Mouse (Mus musculus) heart, adult 18-20 months (tissue): ENCODE measurements around the gene Gm3486. TPM values are rescaled to one million over a fixed set of nuclear protein-coding genes. Genes with fewer than 3 reads are reported as not detected.
"Not testable (repeated sequence)": the region's sequence is repeated elsewhere in the genome, so short reads cannot be mapped to it uniquely, and the experiment has no call there.

ENCODE experiments used
- DNase-seq, 2 experiments: peaks; one replicate each; pipeline ENCODE4 v3.0.0; 2021 to 2022; ENCODE audit warnings: mixed read lengths in 1 of 2
- long read RNA-seq, 2 experiments: library from polyadenylated mRNA; stranded (forward); transcript quantifications; one replicate each; pipeline ENCODE4 v2.0.0; 2021
- total RNA-seq, 2 experiments: library from RNA; stranded (reverse); gene quantifications; 2 replicates each; pipeline ENCODE4 v1.2.3; 2021

Gene Gm3486
- total RNA-seq = not detected
- long read RNA-seq, experiment 1 = 0 reads
- long read RNA-seq, experiment 2 = 0 reads

GRCm38 (mm10) chr14:41489385-41489784 lies at the start of gene Gm3486:
Gene Gm3486 (minus strand): TSS chr14:41489485.
- DNase-seq = not testable (repeated sequence)

GRCm38 (mm10) chr14:41524695-41525094 lies 35.4 kb upstream of the Gm3486 start:
- DNase-seq = not testable (repeated sequence)

DNA sequence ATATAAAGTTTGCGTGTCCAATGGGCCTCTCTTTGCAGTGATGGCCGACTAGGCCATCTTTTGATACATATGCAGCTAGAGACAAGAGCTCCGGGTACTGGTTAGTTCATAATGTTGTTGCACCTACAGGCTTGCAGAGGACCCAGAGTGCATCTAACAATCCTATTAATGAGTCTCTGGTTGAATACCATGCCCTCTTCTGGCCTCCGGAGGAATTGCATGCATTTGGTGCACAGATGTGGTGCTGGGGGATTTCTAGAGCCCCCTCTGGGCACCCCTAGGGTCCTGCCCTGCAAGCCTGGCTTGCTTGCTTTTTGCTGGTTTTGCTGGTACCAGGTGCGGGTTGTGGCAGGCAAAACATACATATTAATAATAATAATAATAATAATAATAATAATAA lies 31.4 kb upstream of the Gm3486 start:
- DNase-seq = not testable (repeated sequence)

DNA sequence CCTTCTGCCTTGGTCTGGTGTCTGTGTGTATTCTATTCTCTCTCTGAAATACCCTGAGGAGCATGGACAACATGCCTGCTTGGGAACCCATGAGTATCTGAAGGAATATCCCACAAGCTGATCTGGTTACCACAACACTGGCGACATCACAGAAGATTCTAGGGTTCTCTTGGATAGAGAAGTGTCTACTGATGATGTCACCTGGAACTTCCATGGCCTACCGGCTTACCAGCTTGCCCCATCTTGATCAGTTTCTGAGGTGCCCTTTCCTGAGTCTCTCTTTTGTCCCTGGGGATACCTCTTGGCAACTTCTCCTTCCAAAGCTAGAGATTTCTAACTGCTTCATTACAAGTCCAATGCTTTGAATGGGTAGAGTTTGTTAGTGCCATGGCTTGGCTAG lies 35.9 kb downstream of the Gm3486 start, which contains the start of gene Gm7954:
TSS of gene Gm7954 (minus strand) at position 101 of the 400 bp plus-strand sequence.
- not testable (repeated sequence) for DNase-seq

Other genes with a start within 250 kb of the Gm3486 start
- not detected for gene Gm2832, start 210.7 kb downstream of the Gm3486 start, total RNA-seq
- gene Gm5798, start 140.9 kb downstream of the Gm3486 start, total RNA-seq = not detected
- gene Gm7945, start 103.1 kb downstream of the Gm3486 start, total RNA-seq = not detected
- gene Gm6482, start 81.2 kb downstream of the Gm3486 start, total RNA-seq = not detected
- gene Gm7954, start 36.0 kb downstream of the Gm3486 start, total RNA-seq = not detected
- not detected for gene Gm7970, start 66.1 kb upstream of the Gm3486 start, total RNA-seq
- not detected for gene 1700049E17Rik2, start 83.7 kb upstream of the Gm3486 start, total RNA-seq
- gene Gm3072, start 135.1 kb upstream of the Gm3486 start, total RNA-seq = not detected
- gene Gm3676, start 157.0 kb upstream of the Gm3486 start, total RNA-seq = not detected
- gene Gm8068, start 212.4 kb upstream of the Gm3486 start, total RNA-seq = not detected